Mouse (Mus musculus): Measurements from ENCODE around the gene Rhbg.
"Not testable (repeated sequence)": the region's sequence is repeated elsewhere in the genome, so short reads cannot be mapped to it uniquely, and the experiment has no call there.

Gene Rhbg

GRCm38 (mm10) chr3:88254268-88254926 lies at the start of gene Rhbg:
Gene Rhbg (minus strand): TSS chr3:88254709.
- DNase-seq: peak; percentile 49 to 53

GRCm38 (mm10) chr3:88299172-88299571 lies 44.7 kb upstream of the Rhbg start:
- no peak for DNase-seq

GRCm38 (mm10) chr3:88297321-88297851 lies 42.9 kb upstream of the Rhbg start:
- peak in 1 of 2 experiments; percentile 43 for DNase-seq

- DNase-seq: peak; percentile 92 to 93
These were observed 42.2 kb upstream of the Rhbg start, which contains the start of the genes Tsacc and Cct3 for GRCm38 (mm10) chr3:88296561-88297318. Gene Tsacc (minus strand): TSS chr3:88296999. Gene Cct3 (plus strand): TSS chr3:88297116.

- no peak for DNase-seq
These were observed 41.6 kb upstream of the Rhbg start for GRCm38 (mm10) chr3:88296110-88296560.

- not testable (repeated sequence) for DNase-seq
These were observed 40.8 kb upstream of the Rhbg start for GRCm38 (mm10) chr3:88295272-88295671.

GRCm38 (mm10) chr3:88291970-88292369 lies 37.5 kb upstream of the Rhbg start:
- DNase-seq: peak; percentile 61 to 69

- DNase-seq: not testable (repeated sequence)
These were observed 33.7 kb upstream of the Rhbg start for GRCm38 (mm10) chr3:88288133-88288713.

GRCm38 (mm10) chr3:88287110-88287509 lies 32.6 kb upstream of the Rhbg start, which contains the start of gene Gm38392:
Gene Gm38392 (minus strand): TSS chr3:88287210.
- no peak for DNase-seq

- not testable (repeated sequence) for DNase-seq
These were observed 31.0 kb upstream of the Rhbg start for GRCm38 (mm10) chr3:88285565-88285895.

GRCm38 (mm10) chr3:88284815-88285564 lies 30.5 kb upstream of the Rhbg start:
- DNase-seq: not testable (repeated sequence)

GRCm38 (mm10) chr3:88281141-88281916 lies 26.8 kb upstream of the Rhbg start:
- not testable (repeated sequence) for DNase-seq

GRCm38 (mm10) chr3:88280035-88280434 lies 25.5 kb upstream of the Rhbg start:
- DNase-seq: no peak

GRCm38 (mm10) chr3:88276529-88277143 lies 22.1 kb upstream of the Rhbg start:
- no peak for DNase-seq

- DNase-seq: no peak
These were observed 21.6 kb upstream of the Rhbg start for GRCm38 (mm10) chr3:88276121-88276520.

GRCm38 (mm10) chr3:88274002-88274401 lies 19.5 kb upstream of the Rhbg start:
- peak in 1 of 2 experiments; percentile 27 for DNase-seq

- DNase-seq: no peak
These were observed 17.4 kb upstream of the Rhbg start for GRCm38 (mm10) chr3:88271859-88272258.

GRCm38 (mm10) chr3:88271298-88271697 lies 16.8 kb upstream of the Rhbg start:
- not testable (repeated sequence) for DNase-seq

- no peak for DNase-seq
These were observed 14.5 kb upstream of the Rhbg start for GRCm38 (mm10) chr3:88268991-88269390.

GRCm38 (mm10) chr3:88268014-88268413 lies 13.5 kb upstream of the Rhbg start:
- DNase-seq: not testable (repeated sequence)

GRCm38 (mm10) chr3:88262346-88262745 lies 7.8 kb upstream of the Rhbg start:
- no peak for DNase-seq

Measured in B cell, adult 2 months (primary cell).